Mouse (Mus musculus) heart, embryonic 11.5 days (tissue): ENCODE measurements around the gene Tekt4. TPM values are rescaled to one million over a fixed set of nuclear protein-coding genes. Genes with fewer than 3 reads are reported as not detected.
A peak's percentile ranks its signal among the peaks of the same experiment; 100 is the strongest.

Experiments used
- ATAC-seq: fragments of 200-750 bp; cut with Nextera tagmentation; replicated peaks from 2 replicates; pipeline ENCODE4 v1.8.0; 2017; ENCODE audit warnings: moderate library complexity; ENCODE audit not compliant: insufficient number of reproducible peaks, low FRiP score, low TSS enrichment
- H3K27ac ChIP-seq: fragments of 300-500 bp; sonication (generic); 2 replicates; pipeline ENCODE4 v1.5.1; 2014; ENCODE audit warnings: mild to moderate bottlenecking, low read depth, low read length
- H3K27me3 ChIP-seq: fragments of 300-500 bp; sonication (generic); 2 replicates; pipeline ENCODE4 v1.6.1; 2014; ENCODE audit warnings: mild to moderate bottlenecking, low read length, mixed read lengths; ENCODE audit not compliant: control insufficient read depth, insufficient read depth
- H3K36me3 ChIP-seq: fragments of 300-500 bp; sonication (generic); 2 replicates; pipeline ENCODE4 v1.6.1; 2014; ENCODE audit warnings: mild to moderate bottlenecking, low read length, moderate library complexity, mixed read lengths; ENCODE audit not compliant: control insufficient read depth, insufficient read depth
- H3K4me1 ChIP-seq: fragments of 300-500 bp; sonication (generic); 2 replicates; pipeline ENCODE4 v1.6.1; 2014; ENCODE audit warnings: low read length; ENCODE audit not compliant: control insufficient read depth, insufficient read depth
- H3K4me2 ChIP-seq: fragments of 300-500 bp; sonication (generic); 2 replicates; pipeline ENCODE4 v1.6.1; 2014; ENCODE audit warnings: mild to moderate bottlenecking, moderate library complexity
- H3K4me3 ChIP-seq: fragments of 300-500 bp; sonication (generic); 2 replicates; pipeline ENCODE4 v1.5.1; 2014; ENCODE audit warnings: low read depth, low read length
- H3K9ac ChIP-seq: fragments of 300-500 bp; sonication (generic); 2 replicates; pipeline ENCODE4 v1.6.1; 2014; ENCODE audit warnings: mild to moderate bottlenecking, low read depth, low read length, moderate library complexity
- H3K9me3 ChIP-seq: fragments of 300-500 bp; sonication (generic); replicated peaks from 2 replicates; pipeline ENCODE4 v1.6.1; 2016; ENCODE audit warnings: low read length; ENCODE audit not compliant: control insufficient read depth
- WGBS: fragments of 180-500 bp; shearing (Covaris S2); extraction: QIAGEN DNeasy Blood & Tissue Kit; methylation state at CpG from one replicate; pipeline ENCODE4 v1.1.7; 2014; ENCODE audit not compliant: insufficient replicate concordance; 5-methylcytosine and 5-hydroxymethylcytosine counted together
- polyA plus RNA-seq: library from polyadenylated mRNA; unstranded; fragments of >200 nt; fragmentation: Nextera tagmentation; extraction: Ambion mirVana; gene quantifications from 2 replicates; pipeline ENCODE4 v1.2.1, GENCODE M21; 2014

Gene Tekt4
- polyA plus RNA-seq, 1 experiment from 2014 or later = 1.2 TPM

- Histone ChIP-seq H3K4me2 (peak overlapping the region; percentile 52), H3K4me3 (peak overlapping the region; percentile 18; the same call in 1 of the 2 replicates), H3K4me1 (peaks cover 28% of the 10 kb centered on the region), H3K9me3 (no peaks in the 10 kb centered on the region), H3K36me3 (no peaks in the 10 kb centered on the region), H3K9ac (no peak overlapping the region), H3K27ac (no peak overlapping the region), H3K27me3 (peaks cover 29% of the 10 kb centered on the region)
- WGBS = 33% methylated on average over 14 of the region's 14 CpGs
- no peak for ATAC-seq
Observed at GRCm38 (mm10) chr17:25472044-25472443, 17.6 kb downstream of the Tekt4 start.

- Histone ChIP-seq H3K9ac (peak overlapping the region; percentile 39), H3K4me3 (peak overlapping the region; percentile 41), H3K9me3 (no peaks in the 10 kb centered on the region), H3K4me1 (peaks cover 12% of the 10 kb centered on the region), H3K27me3 (peaks cover 29% of the 10 kb centered on the region), H3K27ac (no peak overlapping the region), H3K36me3 (no peaks in the 10 kb centered on the region), H3K4me2 (peak overlapping the region; percentile 90)
- ATAC-seq = no peak
- 2% methylated on average over 38 of the region's 38 CpGs for WGBS
Observed at GRCm38 (mm10) chr17:25474330-25475077, 20.1 kb downstream of the Tekt4 start.

- WGBS = 41% methylated on average over 19 of the region's 19 CpGs
- Histone ChIP-seq H3K36me3 (no peaks in the 10 kb centered on the region), H3K4me3 (no peak overlapping the region), H3K4me1 (peaks cover 25% of the 10 kb centered on the region), H3K27me3 (peaks cover 28% of the 10 kb centered on the region), H3K27ac (no peak overlapping the region), H3K4me2 (no peak overlapping the region), H3K9me3 (no peaks in the 10 kb centered on the region), H3K9ac (no peak overlapping the region)
- no peak for ATAC-seq
Observed at GRCm38 (mm10) chr17:25475946-25476744, 21.7 kb downstream of the Tekt4 start.

- Histone ChIP-seq H3K4me2 (peak overlapping the region; percentile 40), H3K4me3 (no peak overlapping the region), H3K36me3 (no peaks in the 10 kb centered on the region), H3K9me3 (no peaks in the 10 kb centered on the region), H3K9ac (no peak overlapping the region), H3K27ac (peak overlapping the region; percentile 76; the same call in 1 of the 2 replicates), H3K27me3 (peaks cover 13% of the 10 kb centered on the region; the same call in 1 of the 2 replicates), H3K4me1 (peaks cover 23% of the 10 kb centered on the region)
- no peak for ATAC-seq
- WGBS = 31% methylated on average over 8 of the region's 8 CpGs
Observed at GRCm38 (mm10) chr17:25480152-25480551, 25.7 kb downstream of the Tekt4 start.

- peak; percentile 44; the same call in 1 of the 2 replicates for ATAC-seq
- Histone ChIP-seq H3K9ac (no peak overlapping the region), H3K36me3 (no peaks in the 10 kb centered on the region), H3K4me2 (no peak overlapping the region), H3K4me1 (peaks cover 27% of the 10 kb centered on the region), H3K27me3 (0 out of 2 replicates have a peak, but pooled peaks cover 9% of the 10 kb centered on the region), H3K9me3 (no peaks in the 10 kb centered on the region), H3K27ac (peak overlapping the region; percentile 76), H3K4me3 (no peak overlapping the region)
- WGBS = 33% methylated on average over 4 of the region's 4 CpGs
Observed at GRCm38 (mm10) chr17:25480820-25481219, 26.4 kb downstream of the Tekt4 start.

GRCm38 (mm10) chr17:25482092-25482491 is 27.7 kb downstream of the Tekt4 start:
- ATAC-seq = no peak
- Histone ChIP-seq H3K9me3 (no peaks in the 10 kb centered on the region), H3K4me1 (peaks cover 25% of the 10 kb centered on the region), H3K27me3 (peaks cover 11% of the 10 kb centered on the region; the same call in 1 of the 2 replicates), H3K4me2 (no peak overlapping the region), H3K4me3 (no peak overlapping the region), H3K9ac (no peak overlapping the region), H3K36me3 (no peaks in the 10 kb centered on the region), H3K27ac (peak overlapping the region; percentile 76; the same call in 1 of the 2 replicates)
- WGBS = 61% methylated on average over 6 of the region's 6 CpGs

GRCm38 (mm10) chr17:25497013-25497412 is 42.6 kb downstream of the Tekt4 start, which contains the start of gene Sstr5:
Gene Sstr5 (minus strand): TSS chr17:25497288.
- Histone ChIP-seq H3K9ac (peak within 1 kb of the TSS; percentile 6; the same call in 1 of the 2 replicates), H3K9me3 (no peaks in the 10 kb centered on the region), H3K27me3 (peaks cover 33% of the 10 kb centered on the region), H3K4me2 (peak within 1 kb of the TSS; percentile 52), H3K4me3 (peak within 1 kb of the TSS; percentile 15), H3K4me1 (peaks cover 3% of the 10 kb centered on the region), H3K36me3 (no peaks in the 10 kb centered on the region), H3K27ac (no peak within 1 kb of the TSS)
- WGBS = under 1% methylated on average over 20 of the region's 28 CpGs
- ATAC-seq = no peak

GRCm38 (mm10) chr17:25502599-25502998 is 48.2 kb downstream of the Tekt4 start:
- Histone ChIP-seq H3K9me3 (no peaks in the 10 kb centered on the region), H3K36me3 (no peaks in the 10 kb centered on the region), H3K4me3 (no peak overlapping the region), H3K9ac (no peak overlapping the region), H3K27me3 (peaks cover 17% of the 10 kb centered on the region), H3K4me2 (no peak overlapping the region), H3K27ac (no peak overlapping the region), H3K4me1 (no peaks in the 10 kb centered on the region; the same call in 1 of the 2 replicates)
- WGBS = 67% methylated on average over 4 of the region's 4 CpGs
- no peak for ATAC-seq
